Mouse (Mus musculus) testis, adult 2 months (tissue): ENCODE data around the gene Pgls. TPM values are rescaled to one million over a fixed set of nuclear protein-coding genes. Genes with fewer than 3 reads are reported as not detected.

Experiments
- H3K27ac ChIP-seq: fragments of 200-500 bp; 2 replicates; pipeline ENCODE4 v1.5.1; 2012; ENCODE audit warnings: low read depth, low read length; ENCODE audit not compliant: control insufficient read depth, insufficient read depth
- H3K27me3 ChIP-seq: fragments of 200-500 bp; 2 replicates; pipeline ENCODE4 v1.6.1; 2012; ENCODE audit warnings: mild to moderate bottlenecking, low read length, moderate library complexity; ENCODE audit not compliant: control insufficient read depth, insufficient read depth
- H3K36me3 ChIP-seq: fragments of 200-500 bp; 2 replicates; pipeline ENCODE4 v1.6.1; 2012; ENCODE audit warnings: mild to moderate bottlenecking, low read length; ENCODE audit not compliant: control insufficient read depth, insufficient read depth
- H3K4me1 ChIP-seq: fragments of 200-500 bp; 2 replicates; pipeline ENCODE4 v1.6.1; 2012; ENCODE audit warnings: low read length; ENCODE audit not compliant: control insufficient read depth, insufficient read depth
- H3K4me3 ChIP-seq: fragments of 200-500 bp; 2 replicates; pipeline ENCODE4 v1.5.1; 2012; ENCODE audit warnings: low read depth, mild to moderate bottlenecking, low read length, moderate library complexity, mixed read lengths; ENCODE audit not compliant: control insufficient read depth
- CTCF ChIP-seq: fragments of 200-500 bp; IDR thresholded peaks from 2 replicates; pipeline ENCODE4 v1.5.1; 2012; ENCODE audit warnings: low read depth, mild to moderate bottlenecking, inconsistent platforms, low read length, moderate library complexity; ENCODE audit not compliant: control insufficient read depth, insufficient read depth, insufficient replicate concordance
- POLR2A ChIP-seq: fragments of 200-500 bp; IDR thresholded peaks from 2 replicates; pipeline ENCODE4 v1.6.1; 2012; ENCODE audit warnings: low read depth, mild to moderate bottlenecking, inconsistent platforms, low read length, moderate library complexity; ENCODE audit not compliant: control insufficient read depth
- polyA plus RNA-seq: library from polyadenylated mRNA; depleted of rRNA; stranded (reverse); fragments of >200 nt; gene quantifications from 2 replicates; pipeline ENCODE4 v1.2.3, GENCODE M21; 2012

Pgls gene
- polyA plus RNA-seq, 1 experiment: 88.4 TPM

DNA sequence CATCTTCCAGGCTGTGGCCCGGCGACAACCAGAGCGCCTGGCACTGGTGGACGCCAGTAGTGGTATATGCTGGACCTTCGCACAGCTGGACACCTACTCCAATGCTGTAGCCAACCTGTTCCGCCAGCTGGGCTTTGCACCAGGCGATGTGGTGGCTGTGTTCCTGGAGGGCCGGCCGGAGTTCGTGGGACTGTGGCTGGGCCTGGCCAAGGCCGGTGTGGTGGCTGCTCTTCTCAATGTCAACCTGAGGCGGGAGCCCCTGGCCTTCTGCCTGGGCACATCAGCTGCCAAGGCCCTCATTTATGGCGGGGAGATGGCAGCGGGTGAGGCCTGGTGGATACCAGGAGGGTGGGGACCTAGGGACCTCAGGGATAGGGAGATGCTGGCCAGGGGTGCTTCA, 12.5 kb upstream of the Pgls start:
- TF ChIP-seq CTCF (no peak), POLR2A (no peak)
- no peak overlapping the region for H3K4me3 ChIP-seq
- no peaks in the 10 kb centered on the region; the same call in 1 of the 2 replicates for H3K36me3 ChIP-seq
- H3K27ac ChIP-seq: no peak overlapping the region
- peaks cover 4% of the 10 kb centered on the region for H3K4me1 ChIP-seq
- H3K27me3 ChIP-seq: no peaks in the 10 kb centered on the region

DNA sequence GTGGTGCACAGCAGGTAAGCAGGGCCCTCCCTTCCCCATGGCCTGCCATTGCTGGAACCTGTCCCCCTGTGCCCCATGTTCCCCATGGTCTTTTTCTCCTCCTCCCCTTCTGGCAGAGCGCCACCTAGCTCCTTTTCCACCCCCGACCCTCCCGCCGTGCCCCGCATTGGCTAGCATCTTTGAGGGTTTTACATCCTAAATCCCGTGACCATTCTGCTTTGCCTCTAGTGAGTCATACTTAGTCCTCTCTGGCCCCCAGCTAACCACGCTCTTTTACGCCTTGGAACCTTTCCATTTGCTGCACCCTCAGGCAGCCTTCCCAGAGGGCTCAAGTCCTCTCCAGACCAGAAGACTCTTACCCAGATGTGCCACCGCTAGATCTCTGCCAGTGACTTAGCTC, 11.8 kb upstream of the Pgls start:
- Histone ChIP-seq H3K4me1 (peaks cover 4% of the 10 kb centered on the region), H3K4me3 (peak overlapping the region; percentile 64), H3K27ac (no peak overlapping the region), H3K27me3 (no peaks in the 10 kb centered on the region), H3K36me3 (no peaks in the 10 kb centered on the region; the same call in 1 of the 2 replicates)
- TF ChIP-seq CTCF: no peak

DNA sequence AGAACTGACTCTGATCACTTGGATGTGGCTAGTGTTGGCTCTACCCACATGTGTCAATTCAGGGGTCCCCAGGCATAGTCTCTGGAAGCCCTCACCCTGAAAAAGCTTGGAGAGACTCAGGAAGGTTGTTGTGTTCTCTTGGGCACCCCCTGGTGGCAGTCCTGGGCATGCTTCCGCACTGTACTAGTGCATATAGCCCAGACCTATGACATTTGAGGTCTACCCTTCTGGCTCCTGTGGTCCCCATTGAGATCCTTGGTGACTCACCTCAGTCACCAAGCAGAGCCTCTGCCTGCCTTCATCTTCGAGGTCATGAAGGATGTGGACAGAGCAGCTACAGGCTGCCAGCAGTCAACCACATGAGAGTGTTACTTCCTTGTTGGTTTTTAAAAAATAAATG, 5.1 kb upstream of the Pgls start:
- H3K4me3 ChIP-seq: no peak overlapping the region
- no peak overlapping the region for H3K27ac ChIP-seq
- TF ChIP-seq CTCF (peak; percentile 49; the same call in 1 of the 2 replicates), POLR2A (no peak)
- H3K36me3 ChIP-seq: no peaks in the 10 kb centered on the region; the same call in 1 of the 2 replicates
- peaks cover 7% of the 10 kb centered on the region for H3K4me1 ChIP-seq
- H3K27me3 ChIP-seq: no peaks in the 10 kb centered on the region

DNA sequence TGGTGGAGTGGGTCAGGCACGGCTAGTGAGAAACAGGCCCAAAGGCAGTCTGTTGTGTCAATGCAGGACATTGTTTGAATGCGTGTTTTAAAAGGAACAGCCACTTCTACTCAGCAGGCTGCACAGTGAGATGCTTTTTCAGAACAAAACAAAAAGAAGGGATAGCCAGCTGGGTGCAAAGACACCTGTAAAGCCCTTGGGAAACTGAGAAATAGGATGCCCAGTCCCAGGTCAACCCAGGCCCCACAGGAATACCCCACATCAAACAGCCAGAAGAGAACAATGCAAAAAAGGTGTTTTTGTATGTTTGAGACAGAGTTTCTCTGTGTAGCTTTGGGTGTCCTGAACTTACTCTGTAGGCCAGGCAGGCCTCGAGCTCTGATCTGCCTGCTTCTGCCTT, 3.2 kb upstream of the Pgls start:
- H3K4me3 ChIP-seq: no peak overlapping the region
- no peak for TF ChIP-seq CTCF
- no peak for TF ChIP-seq POLR2A
- H3K36me3 ChIP-seq: no peaks in the 10 kb centered on the region; the same call in 1 of the 2 replicates
- no peaks in the 10 kb centered on the region for H3K27me3 ChIP-seq
- no peak overlapping the region for H3K27ac ChIP-seq
- peaks cover 10% of the 10 kb centered on the region for H3K4me1 ChIP-seq

DNA sequence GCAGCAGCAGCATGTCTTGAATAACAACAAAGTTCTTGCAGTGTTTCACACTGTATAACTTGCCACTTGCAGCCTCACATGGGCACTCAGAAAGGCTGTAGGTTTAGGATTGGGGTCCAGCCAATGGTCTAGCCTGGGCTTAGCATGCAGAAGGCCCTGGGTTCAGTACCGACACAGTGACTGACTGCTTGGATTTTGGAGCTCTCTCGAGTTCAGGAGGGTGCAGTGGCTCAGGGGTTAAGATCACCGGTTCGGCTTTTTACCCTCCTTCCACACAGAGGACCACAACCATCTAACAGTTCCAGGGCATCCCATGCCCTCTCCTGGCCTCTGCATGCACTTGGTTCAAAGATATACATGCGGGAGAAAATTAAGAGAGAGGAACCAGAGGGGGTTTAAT, 959 bp upstream of the Pgls start:
- TF ChIP-seq POLR2A (no peak), CTCF (no peak)
- Histone ChIP-seq H3K27me3 (no peaks in the 10 kb centered on the region), H3K4me3 (peak overlapping the region; percentile 83; the same call in 1 of the 2 replicates), H3K27ac (no peak overlapping the region), H3K4me1 (peaks cover 13% of the 10 kb centered on the region), H3K36me3 (no peaks in the 10 kb centered on the region)

DNA sequence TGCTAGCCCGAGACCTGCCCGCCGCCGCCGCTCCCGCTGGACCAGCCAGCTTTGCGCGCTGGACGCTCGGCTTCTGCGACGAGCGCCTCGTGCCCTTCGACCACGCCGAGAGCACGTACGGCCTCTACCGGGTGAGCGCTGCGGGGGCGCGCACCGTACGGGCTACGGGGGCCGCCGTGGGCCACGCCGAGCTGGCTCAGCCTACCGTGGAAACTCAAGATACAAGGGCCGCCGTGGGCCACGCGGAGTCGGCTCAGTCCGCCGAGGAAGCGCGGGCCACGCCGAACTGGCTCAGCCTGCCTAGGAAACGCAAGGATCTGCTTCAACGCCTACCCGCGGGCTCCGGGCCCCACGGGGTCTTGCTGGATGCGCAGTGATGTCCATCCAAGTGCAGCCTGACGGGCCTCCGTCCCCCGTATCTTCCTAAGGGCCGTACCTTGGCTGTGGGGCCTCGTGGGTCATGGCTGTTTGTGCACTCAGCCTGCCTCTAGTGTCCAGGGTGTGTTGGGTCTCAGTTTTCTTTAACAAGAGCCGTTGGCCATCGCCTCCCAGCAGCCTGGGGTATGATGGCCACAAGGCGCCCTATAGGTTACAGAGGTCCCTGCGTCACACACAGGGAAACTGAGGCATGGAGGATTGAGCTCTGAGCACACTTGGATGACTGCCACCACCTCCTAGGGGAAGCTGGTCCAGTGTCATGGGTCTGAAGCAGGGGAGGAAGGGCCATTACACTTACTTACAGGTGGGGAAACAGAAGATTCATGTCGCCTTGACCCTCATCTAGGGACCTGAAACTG, 596 bp downstream of the Pgls start:
- Histone ChIP-seq H3K27me3 (no peaks in the 10 kb centered on the region), H3K4me3 (peak overlapping the region; percentile 83)

DNA sequence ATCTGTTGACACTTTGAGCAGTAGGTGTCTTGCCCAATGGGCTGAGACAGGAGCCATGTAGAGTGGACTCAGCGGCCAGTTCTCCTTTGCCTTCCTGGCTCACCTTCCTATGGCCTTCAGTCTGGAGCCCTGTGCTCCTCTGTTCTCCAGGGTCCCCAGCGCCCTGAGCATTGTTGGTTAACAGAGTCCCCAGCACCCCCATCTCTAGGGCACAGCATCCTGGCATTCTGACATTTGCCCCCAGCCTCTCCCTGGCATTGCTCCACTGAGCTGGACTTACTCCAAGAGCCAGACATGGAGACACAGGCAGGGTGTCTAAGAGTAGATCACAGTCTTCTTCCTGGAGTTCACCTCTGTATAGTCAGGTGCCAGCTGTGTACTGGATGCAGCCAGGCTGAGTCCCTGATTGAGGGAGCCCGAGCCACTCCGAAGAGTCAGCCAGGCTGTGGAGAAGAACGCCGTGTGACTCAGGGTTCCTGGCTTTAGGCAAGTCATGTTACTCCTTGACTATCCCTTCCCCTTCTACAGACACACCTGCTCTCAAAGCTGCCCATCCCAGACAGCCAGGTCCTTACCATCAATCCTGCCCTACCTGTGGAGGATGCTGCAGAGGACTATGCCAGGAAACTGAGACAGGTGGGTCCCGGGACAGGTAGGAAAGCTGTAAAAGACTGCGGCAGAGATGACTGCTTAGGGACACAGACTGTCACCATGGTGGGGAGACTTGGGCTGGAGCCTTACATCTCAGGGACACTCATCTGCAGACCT, 1.8 kb downstream of the Pgls start:
- no peak overlapping the region for H3K4me3 ChIP-seq
- H3K27me3 ChIP-seq: no peaks in the 10 kb centered on the region
- H3K4me1 ChIP-seq: peaks cover 13% of the 10 kb centered on the region
- TF ChIP-seq POLR2A (no peak), CTCF (no peak)
- no peak overlapping the region for H3K27ac ChIP-seq
- H3K36me3 ChIP-seq: no peaks in the 10 kb centered on the region

More for the DNA sequence above, 596 bp downstream of the Pgls start:
- H3K36me3 ChIP-seq: no peaks in the 10 kb centered on the region
- peak overlapping the region; percentile 76 for H3K27ac ChIP-seq
- H3K4me1 ChIP-seq: peaks cover 13% of the 10 kb centered on the region
- TF ChIP-seq POLR2A (peak; percentile 48; the same call in 1 of the 2 replicates), CTCF (no peak)
